Mouse (Mus musculus): ENCODE results near the gene Sowaha. TPM values are rescaled to one million over a fixed set of nuclear protein-coding genes. Genes with fewer than 3 reads are reported as not detected.

Gene Sowaha
- 0.64 TPM for polyA plus RNA-seq (2014; fragmentation: Illumina TruSeq; extraction: RNeasy Lipid Tissue Mini Kit (QIAGEN cat#74804); ENCODE audit: low read depth, low replicate concordance)

DNA sequence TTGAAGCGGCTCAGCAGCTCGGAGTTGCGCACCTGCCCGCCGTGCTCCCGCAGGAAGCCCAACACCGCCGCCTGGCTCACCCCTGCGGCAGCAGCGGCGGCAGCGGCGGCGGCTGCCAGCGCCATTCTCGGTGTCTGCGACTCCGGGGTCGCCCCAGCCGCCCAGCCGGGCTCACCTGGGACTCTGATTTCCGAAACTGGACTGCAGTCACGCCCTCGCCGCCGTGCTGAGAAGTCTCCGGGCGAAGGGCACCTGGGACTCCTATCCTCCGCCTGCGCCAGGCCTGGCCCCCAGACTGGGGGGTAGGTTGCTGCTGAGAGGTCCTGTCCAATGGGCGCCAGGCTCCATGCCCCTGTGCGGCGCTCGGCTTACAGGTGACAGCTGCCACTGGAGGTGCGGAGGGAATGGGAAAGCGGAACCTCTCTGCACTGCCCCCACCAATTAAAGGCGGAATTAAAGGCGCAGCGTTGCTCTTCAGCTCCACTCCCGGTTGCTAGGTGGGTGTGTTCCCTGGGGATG, at the start of gene Sowaha, which contains the start of gene Gm9945:
Gene Sowaha (minus strand): TSS at position 492 of the 519 bp plus-strand sequence.
Gene Gm9945 (plus strand): TSS at position 384 of the 519 bp plus-strand sequence.

DNA sequence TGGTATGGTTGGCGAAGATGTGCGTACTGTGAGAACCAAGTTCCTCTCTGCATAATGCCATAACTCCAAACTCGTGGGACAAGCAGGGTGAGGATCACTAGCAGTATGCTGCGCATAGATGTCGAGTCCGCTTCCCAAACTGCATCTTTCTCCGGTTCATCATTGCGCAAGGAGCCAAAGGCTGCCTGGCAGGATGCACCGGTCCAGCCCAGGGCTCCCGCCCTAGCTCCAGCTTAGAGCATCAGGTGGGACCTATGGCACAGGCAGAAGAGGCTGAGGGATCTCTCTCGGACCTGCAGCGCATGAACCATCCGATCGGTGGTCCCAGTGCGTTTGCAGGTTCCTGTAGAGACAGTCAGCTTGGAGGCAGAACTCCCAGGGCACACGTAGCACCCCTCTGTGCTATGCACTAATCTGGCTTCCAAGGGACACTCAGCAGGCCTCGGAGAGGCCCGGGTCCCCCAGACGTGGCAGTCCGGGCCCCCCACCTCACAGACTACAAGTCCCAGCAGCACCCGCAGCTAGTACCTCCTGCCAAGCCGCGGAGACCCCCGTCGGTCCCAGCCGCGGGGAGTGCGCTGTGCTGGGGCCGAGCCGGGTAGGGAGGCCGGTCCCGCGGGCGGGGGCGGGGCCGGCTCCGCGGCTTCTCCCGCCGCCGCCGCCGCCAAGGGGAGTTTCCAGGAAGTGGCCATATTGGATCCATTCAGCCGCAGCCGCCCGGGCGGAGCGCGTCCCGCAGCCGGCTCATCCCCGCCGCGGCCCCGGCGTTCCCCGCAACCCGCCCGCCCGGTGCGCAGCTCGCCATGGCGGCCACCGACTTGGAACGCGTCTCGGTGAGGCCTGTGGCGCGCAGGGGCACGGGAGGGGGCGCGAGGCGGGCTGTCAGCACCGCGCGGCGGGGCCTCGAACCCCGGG, 39.4 kb upstream of the Sowaha start, which contains the start of gene Sept8:
Gene Sept8 (plus strand): TSS at position 51 of the 915 bp plus-strand sequence.

DNA sequence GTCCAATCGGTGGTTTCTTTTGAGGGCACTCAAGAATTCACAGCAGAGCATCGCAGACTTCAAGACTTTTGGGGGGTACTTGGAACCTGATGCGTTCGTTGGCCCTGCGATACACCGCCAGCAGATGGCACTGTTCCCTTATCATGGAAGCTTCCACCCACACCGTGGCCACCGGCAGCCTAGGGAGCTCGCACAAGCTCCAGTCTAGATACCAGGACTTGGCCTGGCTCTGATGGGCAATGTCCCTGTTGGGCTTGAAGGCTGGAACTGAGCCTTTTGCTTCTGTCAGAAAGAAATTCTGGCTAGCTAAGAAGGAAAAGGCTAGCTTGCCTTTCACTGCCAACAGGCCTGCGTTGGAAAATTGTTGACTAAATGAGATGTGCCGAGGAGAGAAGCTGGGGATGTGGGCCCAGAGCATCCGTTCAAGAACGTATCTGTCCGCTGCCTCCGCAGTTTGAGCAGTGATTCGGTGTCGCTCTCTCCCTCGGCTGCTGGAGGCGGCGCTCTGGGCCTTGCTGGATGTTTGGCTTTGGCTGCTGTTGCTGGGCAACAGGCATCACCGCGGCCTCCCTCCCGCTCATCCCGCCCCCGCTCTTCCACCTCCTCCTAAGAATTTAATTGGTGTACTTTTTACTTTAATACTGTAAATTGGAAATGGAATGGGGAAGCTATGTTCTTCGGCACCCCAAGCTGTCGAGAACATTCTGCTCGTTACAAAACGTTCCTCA, 9.9 kb downstream of the Sowaha start, which contains the start of gene Gm9837:
Gene Gm9837 (minus strand): TSS at position 512 of the 728 bp plus-strand sequence.

GRCm38 (mm10) chr11:53456474-53457371, 23.4 kb downstream of the Sowaha start, which contains the start of the genes Gm10447 and Shroom1:
Gene Gm10447, minus strand, starts transcription at chr11:53457110.
Gene Shroom1, plus strand, starts transcription at chr11:53457205.

DNA sequence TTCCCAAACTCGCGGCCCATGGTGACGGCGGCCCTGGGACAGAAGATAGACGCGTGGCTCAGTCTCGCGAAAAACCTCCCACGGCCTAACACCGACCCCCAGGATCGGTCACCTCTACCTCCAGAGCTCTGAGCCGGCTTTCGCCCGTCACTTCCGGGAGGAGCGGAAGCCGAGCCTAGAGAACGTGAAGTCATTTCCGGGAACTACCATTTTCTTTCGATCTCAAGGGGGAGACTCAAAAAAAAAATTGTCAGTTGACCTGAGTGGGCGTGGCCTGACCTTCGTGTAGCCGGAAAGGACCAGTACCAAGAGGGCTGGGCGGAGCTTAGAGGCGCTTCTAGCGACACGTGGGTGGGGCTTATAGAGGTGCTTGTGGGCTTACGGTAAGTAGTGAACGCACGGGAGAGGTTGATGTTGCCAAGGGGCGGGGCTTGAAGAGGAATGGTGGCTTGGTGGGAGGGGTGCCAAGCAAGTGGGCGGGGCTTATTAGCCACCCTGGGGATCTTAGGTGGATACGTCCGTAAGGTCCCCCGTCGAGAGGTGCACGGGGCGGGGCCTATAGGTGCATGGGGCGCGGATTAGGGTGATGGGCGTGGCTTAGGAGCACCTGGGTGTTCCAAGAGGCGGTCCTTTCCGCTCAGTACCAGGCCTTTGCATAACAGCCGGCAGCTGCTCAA, 49.3 kb downstream of the Sowaha start, which contains the start of the genes Uqcrq and Gdf9:
Gene Uqcrq (minus strand): TSS at position 162 of the 677 bp plus-strand sequence.
Gene Gdf9 (plus strand): TSS at position 354 of the 677 bp plus-strand sequence.

Other genes starting within 250 kb of the Sowaha start
- 777 TPM for gene Hspa4, start 179.8 kb downstream of the Sowaha start, polyA plus RNA-seq (2014; fragmentation: Illumina TruSeq; extraction: RNeasy Lipid Tissue Mini Kit (QIAGEN cat#74804); ENCODE audit: low read depth, low replicate concordance)
- gene Zcchc10, start 155.6 kb downstream of the Sowaha start, polyA plus RNA-seq (2014; fragmentation: Illumina TruSeq; extraction: RNeasy Lipid Tissue Mini Kit (QIAGEN cat#74804); ENCODE audit: low read depth, low replicate concordance), result 42.9 TPM
- gene Aff4, start 129.4 kb downstream of the Sowaha start, polyA plus RNA-seq (2014; fragmentation: Illumina TruSeq; extraction: RNeasy Lipid Tissue Mini Kit (QIAGEN cat#74804); ENCODE audit: low read depth, low replicate concordance), result 337 TPM
- gene Leap2, start 57.1 kb downstream of the Sowaha start, polyA plus RNA-seq (2014; fragmentation: Illumina TruSeq; extraction: RNeasy Lipid Tissue Mini Kit (QIAGEN cat#74804); ENCODE audit: low read depth, low replicate concordance), result not detected
- 55.0 TPM for gene Uqcrq, start 49.4 kb downstream of the Sowaha start, polyA plus RNA-seq (2014; fragmentation: Illumina TruSeq; extraction: RNeasy Lipid Tissue Mini Kit (QIAGEN cat#74804); ENCODE audit: low read depth, low replicate concordance)
- gene Gdf9, start 49.3 kb downstream of the Sowaha start, polyA plus RNA-seq (2014; fragmentation: Illumina TruSeq; extraction: RNeasy Lipid Tissue Mini Kit (QIAGEN cat#74804); ENCODE audit: low read depth, low replicate concordance), result not detected
- not detected for gene Gm10447, start 23.2 kb downstream of the Sowaha start, polyA plus RNA-seq (2014; fragmentation: Illumina TruSeq; extraction: RNeasy Lipid Tissue Mini Kit (QIAGEN cat#74804); ENCODE audit: low read depth, low replicate concordance)
- 0.29 TPM for gene Shroom1, start 23.1 kb downstream of the Sowaha start, polyA plus RNA-seq (2014; fragmentation: Illumina TruSeq; extraction: RNeasy Lipid Tissue Mini Kit (QIAGEN cat#74804); ENCODE audit: low read depth, low replicate concordance)
- gene Gm9837, start 9.8 kb downstream of the Sowaha start, polyA plus RNA-seq (2014; fragmentation: Illumina TruSeq; extraction: RNeasy Lipid Tissue Mini Kit (QIAGEN cat#74804); ENCODE audit: low read depth, low replicate concordance), result not detected
- not detected for gene Gm9945, start 108 bp downstream of the Sowaha start, polyA plus RNA-seq (2014; fragmentation: Illumina TruSeq; extraction: RNeasy Lipid Tissue Mini Kit (QIAGEN cat#74804); ENCODE audit: low read depth, low replicate concordance)
- gene Sept8, start 39.0 kb upstream of the Sowaha start, polyA plus RNA-seq (2014; fragmentation: Illumina TruSeq; extraction: RNeasy Lipid Tissue Mini Kit (QIAGEN cat#74804); ENCODE audit: low read depth, low replicate concordance), result 32.0 TPM
- gene Kif3a, start 87.1 kb upstream of the Sowaha start, polyA plus RNA-seq (2014; fragmentation: Illumina TruSeq; extraction: RNeasy Lipid Tissue Mini Kit (QIAGEN cat#74804); ENCODE audit: low read depth, low replicate concordance), result 41.5 TPM
- gene Il4, start 138.4 kb upstream of the Sowaha start, polyA plus RNA-seq (2014; fragmentation: Illumina TruSeq; extraction: RNeasy Lipid Tissue Mini Kit (QIAGEN cat#74804); ENCODE audit: low read depth, low replicate concordance), result not detected
- not detected for gene Il13, start 154.4 kb upstream of the Sowaha start, polyA plus RNA-seq (2014; fragmentation: Illumina TruSeq; extraction: RNeasy Lipid Tissue Mini Kit (QIAGEN cat#74804); ENCODE audit: low read depth, low replicate concordance)
- gene Rad50, start 227.0 kb upstream of the Sowaha start, polyA plus RNA-seq (2014; fragmentation: Illumina TruSeq; extraction: RNeasy Lipid Tissue Mini Kit (QIAGEN cat#74804); ENCODE audit: low read depth, low replicate concordance), result 48.4 TPM
- gene Il5, start 240.5 kb upstream of the Sowaha start, polyA plus RNA-seq (2014; fragmentation: Illumina TruSeq; extraction: RNeasy Lipid Tissue Mini Kit (QIAGEN cat#74804); ENCODE audit: low read depth, low replicate concordance), result 0.41 TPM

Data from adrenal gland, adult 10 weeks (tissue).